Mouse (Mus musculus) embryonic stem cell, embryonic (primary cell): ENCODE data around the gene Itga1.

Experiments used
- CTCF ChIA-PET, 4 experiments: fragments of 300-600 bp in 2 of 4; fragments of 350-600 bp in 2 of 4; sonication (Branson Sonifier 250); formaldehyde crosslinking; loops; one replicate each; lab custom pipeline; 2022; ENCODE audit warnings: inconsistent platforms in 2 of 4; lab: Charles Lee
- POLR2A ChIA-PET, 4 experiments: fragments of 300-600 bp in 2 of 4; fragments of 350-600 bp in 2 of 4; sonication (Branson Sonifier 250); formaldehyde crosslinking; loops; one replicate each; lab custom pipeline; 2022; ENCODE audit warnings: antibody characterized with exemption in 4 of 4, inconsistent platforms in 1 of 4; lab: Charles Lee

The Itga1 gene

GRCm38 (mm10) chr13:115017545-115017944 is 84.2 kb downstream of the Itga1 start:
- ChIA-PET POLR2A (no interaction called here), CTCF (no interaction called here)

DNA sequence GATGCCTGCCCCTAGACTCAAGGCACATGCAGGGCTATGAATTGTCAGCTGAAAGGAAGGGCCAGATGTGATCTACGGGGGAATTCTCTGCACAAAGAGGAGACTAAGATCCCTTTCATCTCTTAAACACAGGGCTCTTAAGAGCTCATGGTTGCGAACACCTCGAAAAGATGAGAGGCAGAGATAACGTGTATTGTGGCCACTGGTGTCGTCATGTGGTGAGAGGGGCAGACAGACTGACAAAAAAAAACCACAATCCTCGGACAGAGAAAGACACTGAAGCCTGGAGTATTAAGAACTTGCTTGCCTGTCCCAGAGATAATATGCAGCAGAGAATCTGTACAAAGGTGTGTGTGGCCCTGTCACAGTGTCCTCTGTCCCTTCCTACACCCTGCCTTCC is 90.2 kb downstream of the Itga1 start:
- ChIA-PET CTCF (no interaction called here), POLR2A (interaction anchor here in 1 of 4 experiments (0.7 kb wide), 1 partner anchor 847 kb away, joined by 3 read pairs; no protein-coding TSS in a partner anchor)

- ChIA-PET CTCF (no interaction called here), POLR2A (no interaction called here)
These were observed 95.4 kb downstream of the Itga1 start for GRCm38 (mm10) chr13:115006213-115006835.

DNA sequence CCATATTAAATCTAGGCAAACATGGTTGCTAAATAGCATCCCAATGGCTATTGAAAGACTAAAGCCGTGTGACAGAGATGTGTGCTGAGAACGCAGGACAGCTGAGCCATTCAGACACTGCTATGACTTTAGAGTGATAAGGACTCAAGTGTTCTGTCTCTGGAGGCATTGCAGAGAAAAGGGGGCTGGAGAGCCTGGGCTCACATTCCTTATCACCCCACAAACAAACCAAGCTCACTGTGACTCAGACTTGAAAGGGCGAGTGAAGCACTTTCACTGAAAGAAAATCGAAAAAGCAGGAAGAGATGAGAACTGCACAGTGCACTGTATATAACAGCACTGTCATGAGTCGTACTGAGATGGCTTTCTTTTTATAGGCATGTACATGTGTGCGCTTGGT is 96.4 kb downstream of the Itga1 start:
- CTCF ChIA-PET: no interaction called here
- POLR2A ChIA-PET: no interaction called here

DNA sequence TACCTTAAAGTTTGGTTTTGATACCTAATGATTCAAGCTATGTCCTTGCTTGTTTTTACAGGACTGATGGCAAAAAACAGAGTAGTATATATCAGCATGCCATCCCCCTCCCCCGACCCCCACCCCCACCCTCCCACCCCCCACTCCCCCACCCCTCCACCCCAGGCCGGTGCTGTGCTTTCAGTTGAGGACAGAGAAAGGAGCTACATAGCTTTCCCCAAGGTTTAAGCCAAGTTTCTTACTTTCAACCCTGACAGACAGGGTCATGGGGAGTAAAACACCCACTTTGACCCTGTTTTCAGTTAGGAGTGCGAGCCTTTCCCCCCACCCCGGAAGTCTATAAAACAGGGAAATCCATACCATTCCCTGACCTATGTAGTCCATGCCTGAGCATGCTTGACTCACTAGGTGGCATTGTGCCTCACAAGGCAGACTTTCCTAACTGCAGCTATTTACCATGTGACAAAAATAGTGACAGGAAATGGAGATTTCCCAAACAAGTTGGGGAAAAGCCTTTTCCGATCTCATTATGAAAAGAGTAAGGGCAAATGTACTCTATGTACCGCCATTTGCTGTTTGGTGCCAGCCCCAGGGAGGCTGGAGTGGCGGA is 98.2 kb downstream of the Itga1 start:
- CTCF ChIA-PET: no interaction called here

GRCm38 (mm10) chr13:115002837-115003236 is 98.9 kb downstream of the Itga1 start:
- POLR2A ChIA-PET: interaction anchor here in 1 of 4 experiments (0.7 to 0.9 kb wide), 2 partner anchors 8 to 26 kb away, joined by 3 read pairs; no protein-coding TSS in a partner anchor
- CTCF ChIA-PET: no interaction called here

More for the DNA sequence above, 98.2 kb downstream of the Itga1 start:
- POLR2A ChIA-PET: interaction anchor here in 1 of 4 experiments (0.9 kb wide), 1 partner anchor 9 kb away, joined by 3 read pairs; no protein-coding TSS in a partner anchor

- ChIA-PET POLR2A (interaction anchor here in 1 of 4 experiments (0.7 kb wide), 1 partner anchor 26 kb away, joined by 3 read pairs; no protein-coding TSS in a partner anchor), CTCF (no interaction called here)
These were observed 99.6 kb downstream of the Itga1 start for GRCm38 (mm10) chr13:115002155-115002554.

GRCm38 (mm10) chr13:114999582-114999981 is 102.2 kb downstream of the Itga1 start:
- ChIA-PET CTCF (interaction anchor here in 1 of 4 experiments (0.5 kb wide), 1 partner anchor 199 kb away, joined by 3 read pairs; no protein-coding TSS in a partner anchor), POLR2A (no interaction called here)

DNA sequence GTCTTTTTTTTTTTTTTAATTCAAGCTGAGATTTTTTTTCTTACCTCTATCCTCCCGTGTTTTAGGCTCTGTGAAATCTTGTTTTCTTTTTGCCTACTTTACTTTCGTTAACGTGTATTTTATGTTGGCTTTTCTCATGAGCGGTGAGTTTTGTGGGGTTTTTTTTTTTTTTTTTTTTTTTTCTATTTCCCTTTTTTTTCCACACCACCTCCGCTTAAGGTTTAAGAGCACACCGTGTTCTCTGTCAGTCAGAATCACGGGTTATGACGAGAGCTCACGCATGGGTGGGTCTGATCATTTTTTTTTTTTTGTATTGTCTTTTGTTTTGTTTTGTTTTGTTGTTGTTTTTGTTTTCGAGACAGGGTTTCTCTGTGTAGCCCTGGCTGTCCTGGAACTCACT is 103.7 kb downstream of the Itga1 start:
- ChIA-PET CTCF (no interaction called here), POLR2A (interaction anchor here in 1 of 4 experiments (0.6 kb wide), 1 partner anchor 797 kb away, joined by 3 read pairs; no protein-coding TSS in a partner anchor)

GRCm38 (mm10) chr13:114992260-114993014 is 109.3 kb downstream of the Itga1 start:
- CTCF ChIA-PET: no interaction called here
- POLR2A ChIA-PET: interaction anchor here in 1 of 4 experiments (0.7 kb wide), 1 partner anchor 108 kb away, joined by 3 read pairs; no protein-coding TSS in a partner anchor

GRCm38 (mm10) chr13:114987668-114988067 is 114.1 kb downstream of the Itga1 start:
- ChIA-PET CTCF (interaction anchor here in 1 of 4 experiments (0.5 kb wide), 1 partner anchor 1725 kb away, joined by 4 read pairs; no protein-coding TSS in a partner anchor), POLR2A (interaction anchor here in 2 of 4 experiments (0.6 kb wide), 2 partner anchors 13 to 109 kb away, joined by 3 to 5 read pairs; no protein-coding TSS in a partner anchor)

GRCm38 (mm10) chr13:114987161-114987560 is 114.6 kb downstream of the Itga1 start:
- ChIA-PET CTCF (interaction anchor here (0.6 to 0.7 kb wide), 4 partner anchors 12 to 254 kb away, joined by 3 to 5 read pairs (median 3); no protein-coding TSS in a partner anchor), POLR2A (interaction anchor here in 1 of 4 experiments (0.6 kb wide), 1 partner anchor 110 kb away, joined by 5 read pairs; no protein-coding TSS in a partner anchor)

- CTCF ChIA-PET: no interaction called here
- POLR2A ChIA-PET: interaction anchor here in 1 of 4 experiments (0.5 kb wide), 1 partner anchor 1591 kb away, joined by 3 read pairs; no protein-coding TSS in a partner anchor
These were observed 117.1 kb downstream of the Itga1 start for GRCm38 (mm10) chr13:114984658-114985057.

GRCm38 (mm10) chr13:114983116-114983515 is 118.6 kb downstream of the Itga1 start:
- POLR2A ChIA-PET: interaction anchor here in 1 of 4 experiments (1.0 kb wide), 1 partner anchor 11 kb away, joined by 3 read pairs; no protein-coding TSS in a partner anchor
- CTCF ChIA-PET: no interaction called here

GRCm38 (mm10) chr13:114980831-114981419 is 120.8 kb downstream of the Itga1 start:
- CTCF ChIA-PET: interaction anchor here in 1 of 4 experiments (0.5 to 0.7 kb wide), 6 partner anchors 45 to 235 kb away, joined by 3 to 9 read pairs (median 4); no protein-coding TSS in a partner anchor

DNA sequence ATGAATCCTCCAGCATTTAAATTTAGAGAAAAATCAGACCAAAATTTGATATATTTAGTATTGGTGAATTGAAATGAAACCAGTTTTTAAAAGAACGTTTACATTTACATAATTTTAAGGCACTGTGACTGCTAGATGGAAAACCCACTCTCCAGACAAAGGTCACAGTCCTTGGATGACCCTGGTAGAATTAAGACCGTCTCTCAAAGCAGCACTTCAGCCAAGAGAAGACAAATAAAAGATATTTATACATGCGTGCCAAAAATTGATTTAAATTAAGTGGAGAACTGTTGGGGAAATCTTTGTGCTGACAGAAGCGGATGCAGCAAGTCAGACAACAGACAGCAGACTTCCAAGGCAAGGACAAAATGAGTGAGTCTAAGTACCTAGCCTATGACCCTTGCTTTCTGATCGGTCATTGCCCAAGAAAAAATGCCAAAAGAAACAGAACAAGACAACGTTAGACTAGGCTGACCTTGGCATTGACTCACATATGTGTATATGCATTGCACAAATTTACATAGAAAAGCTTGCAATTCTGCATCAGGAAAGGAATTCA is 127.2 kb downstream of the Itga1 start:
- POLR2A ChIA-PET: no interaction called here
- CTCF ChIA-PET: interaction anchor here in 1 of 4 experiments (0.5 kb wide), 1 partner anchor 12 kb away, joined by 3 read pairs; no protein-coding TSS in a partner anchor

More at GRCm38 (mm10) chr13:114980831-114981419, 120.8 kb downstream of the Itga1 start:
- POLR2A ChIA-PET: no interaction called here

DNA sequence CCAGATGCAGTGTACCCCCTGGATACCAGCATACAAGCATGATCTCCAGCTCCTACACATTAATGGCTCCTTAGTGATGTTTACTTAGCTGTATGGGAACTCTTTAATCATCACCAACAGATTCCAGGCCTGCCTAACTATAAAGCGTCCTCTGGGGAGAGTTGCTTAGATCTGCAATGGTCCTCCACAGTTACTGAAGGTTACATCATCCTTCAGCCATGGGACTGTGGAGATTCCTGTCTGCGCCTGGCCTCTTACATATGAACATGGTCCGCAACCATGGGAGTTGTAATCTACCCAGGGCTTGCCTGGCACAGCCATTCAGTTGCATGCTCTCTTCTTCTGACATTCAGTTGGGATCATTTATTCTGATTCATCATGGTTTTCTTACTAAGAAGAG is 129.9 kb downstream of the Itga1 start:
- CTCF ChIA-PET: no interaction called here
- POLR2A ChIA-PET: interaction anchor here in 2 of 4 experiments (0.6 kb wide), 2 partner anchors 261 to 586 kb away, joined by 3 to 5 read pairs; no protein-coding TSS in a partner anchor

- POLR2A ChIA-PET: no interaction called here
- CTCF ChIA-PET: interaction anchor here (0.5 to 1.6 kb wide), 9 partner anchors 12 to 1097 kb away, joined by 3 to 7 read pairs (median 3); no protein-coding TSS in a partner anchor
These were observed 137.5 kb downstream of the Itga1 start for GRCm38 (mm10) chr13:114964233-114964632.
